Mouse (Mus musculus) testis, adult 2 months (tissue): Measurements from ENCODE around the gene Gfpt1.

Source experiments
- CTCF ChIP-seq: fragments of 200-500 bp; IDR thresholded peaks from 2 replicates; pipeline ENCODE4 v1.5.1; 2012; ENCODE audit warnings: low read depth, mild to moderate bottlenecking, inconsistent platforms, low read length, moderate library complexity; ENCODE audit not compliant: control insufficient read depth, insufficient read depth, insufficient replicate concordance
- POLR2A ChIP-seq: fragments of 200-500 bp; IDR thresholded peaks from 2 replicates; pipeline ENCODE4 v1.6.1; 2012; ENCODE audit warnings: low read depth, mild to moderate bottlenecking, inconsistent platforms, low read length, moderate library complexity; ENCODE audit not compliant: control insufficient read depth

- TF ChIP-seq CTCF (peak; percentile 48; the same call in 1 of the 2 replicates), POLR2A (no peak)
These were observed 40.1 kb upstream of the Gfpt1 start for GRCm38 (mm10) chr6:87002521-87003055.
